8 mouse cellular contexts compared by ENCODE assay signal in genomic region chr4:129696158-129696985, GRCm38 (mm10). TPM values are rescaled to one million over a fixed set of nuclear protein-coding genes. Genes with fewer than 3 reads are reported as not detected.
DNase-seq lines count a peak whose midpoint lies in the region; ATAC-seq lines count a peak whose summit lies in the region.

Gene Tmem39b (minus strand): TSS chr4:129696838.

- H3K4me1 ChIP-seq in hindbrain, embryonic 15.5 days (replicated peaks), result peaks cover 38% of the 10 kb centered on the region

- H3K4me3 ChIP-seq in hindbrain, embryonic 15.5 days, result peak within 1 kb of the TSS; percentile 51

- peak; percentile 96 for DNase-seq in R1 (ENCODE audit: low read depth, low spot score)
- peak; percentile 94 to 95 for DNase-seq in cerebellum, postnatal 25 days
- DNase-seq in frontal cortex, postnatal 36 days (ENCODE audit: low spot score in 2 of 2), result peak; percentile 90 to 93
- DNase-seq in left cerebral cortex, adult 11 months (ENCODE audit: low spot score), result peak; percentile 82
- peak; percentile 92 to 95 for DNase-seq in lung, postnatal 4 days
- peak; percentile 84 for DNase-seq in retina, postnatal 7 days (ENCODE audit: low read depth, low spot score)
- DNase-seq in urinary bladder, adult 2 months (ENCODE audit: low spot score), result peak; percentile 85

- WGBS in hindbrain, embryonic 15.5 days, result under 1% methylated on average over 50 of the region's 57 CpGs

- H3K9ac ChIP-seq in hindbrain, embryonic 15.5 days, result peak within 1 kb of the TSS; percentile 71

- no peaks in the 10 kb centered on the region for H3K27me3 ChIP-seq in hindbrain, embryonic 15.5 days

- no peaks in the 10 kb centered on the region for H3K9me3 ChIP-seq in hindbrain, embryonic 15.5 days

- ATAC-seq in hindbrain, embryonic 15.5 days (ENCODE audit: low FRiP score, low read depth), result peak; percentile 88

- H3K4me2 ChIP-seq in hindbrain, embryonic 15.5 days, result peak within 1 kb of the TSS; percentile 63

- peaks cover 24% of the 10 kb centered on the region for H3K36me3 ChIP-seq in hindbrain, embryonic 15.5 days

- H3K27ac ChIP-seq in hindbrain, embryonic 15.5 days (replicated peaks), result peak within 1 kb of the TSS; percentile 96

RNA-seq across cellular contexts. Expression of gene Tmem39b, which starts in this region (rescaled TPM):
- polyA plus RNA-seq in hindbrain, embryonic 15.5 days (2015; fragmentation: Nextera tagmentation; extraction: Ambion mirVana), result 14.8 TPM in 2 replicates
- polyA plus RNA-seq in urinary bladder, adult 2 months (2012; rRNA removed), result 16.6 and 19.9 TPM in 2 replicates

Comparison
In these comparisons a context has a peak if more than half of its experiments do, and no peak if none do; other contexts are left out.
1. Peak in every context shown above with its lines: DNase-seq, ATAC-seq, H3K4me3 ChIP-seq and H3K27ac ChIP-seq.